Mouse (Mus musculus): ENCODE results near the gene Cd209e.
"Not testable (repeated sequence)": the region's sequence is repeated elsewhere in the genome, so short reads cannot be mapped to it uniquely, and the experiment has no call there.

Cd209e gene

DNA sequence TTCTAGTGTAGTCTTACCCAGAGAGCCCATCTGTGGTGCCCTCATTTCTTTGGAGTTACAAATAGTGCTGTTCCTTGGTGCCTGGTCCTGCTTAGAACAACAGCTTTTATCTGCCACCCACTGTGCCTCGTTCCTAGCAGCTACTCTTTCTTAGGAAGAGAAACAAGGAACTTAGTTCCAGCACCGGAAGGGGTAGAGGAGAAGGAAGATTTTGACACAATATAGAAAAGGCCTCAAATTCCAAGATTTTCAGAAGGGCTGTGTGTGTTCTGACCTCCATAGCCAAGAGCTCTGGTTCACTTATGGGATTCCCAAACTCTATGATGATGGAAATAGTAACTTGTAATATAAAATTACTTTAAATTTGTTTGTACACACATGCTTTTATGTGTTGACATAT lies at the start of gene Cd209e:
Gene Cd209e (minus strand): TSS at position 101 of the 400 bp plus-strand sequence.
- DNase-seq (ENCODE audit: low spot score in 2 of 2) = no peak

DNA sequence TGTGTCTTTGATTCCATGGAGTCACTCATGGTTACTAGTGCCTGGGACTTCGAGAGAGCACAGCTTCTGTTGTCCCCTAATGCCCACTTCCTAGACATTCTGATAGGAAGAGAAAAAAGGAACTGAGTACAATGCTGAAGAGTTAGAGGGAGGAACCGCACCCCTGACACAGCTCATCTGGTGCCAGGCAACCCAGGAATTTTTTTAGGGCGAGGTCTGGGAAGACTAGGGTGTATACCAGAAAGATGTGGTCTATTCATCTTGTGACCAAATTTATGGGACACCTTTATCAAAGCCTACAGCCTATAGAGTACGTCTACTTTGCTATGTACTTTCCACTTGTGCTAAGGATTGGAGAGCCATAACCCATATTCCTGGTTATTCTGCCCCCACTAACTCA lies 24.3 kb upstream of the Cd209e start, which contains the start of gene Cd209d:
Gene Cd209d (minus strand): TSS at position 101 of the 400 bp plus-strand sequence.
- no peak for DNase-seq (ENCODE audit: low spot score in 2 of 2)

DNA sequence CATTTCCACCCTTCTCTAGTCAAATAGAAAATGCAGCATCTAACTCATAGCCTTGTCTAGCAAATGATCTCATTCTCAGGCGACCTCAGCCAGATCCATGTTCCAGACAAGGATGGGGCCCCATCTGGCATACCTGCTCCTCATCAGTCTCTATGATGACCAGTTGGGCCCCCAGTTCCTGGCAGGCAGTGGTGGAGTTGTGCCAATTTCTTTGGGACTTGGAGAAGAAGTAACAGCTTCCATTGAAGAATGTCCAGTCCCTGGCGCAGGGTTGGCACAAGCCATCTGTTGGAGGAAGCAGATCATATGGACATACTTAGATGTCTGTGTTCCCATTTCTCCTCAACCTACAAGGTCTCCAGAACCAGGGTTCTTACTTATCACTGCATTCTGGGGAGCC lies 22.0 kb upstream of the Cd209e start:
- no peak for DNase-seq (ENCODE audit: low spot score in 2 of 2)

DNA sequence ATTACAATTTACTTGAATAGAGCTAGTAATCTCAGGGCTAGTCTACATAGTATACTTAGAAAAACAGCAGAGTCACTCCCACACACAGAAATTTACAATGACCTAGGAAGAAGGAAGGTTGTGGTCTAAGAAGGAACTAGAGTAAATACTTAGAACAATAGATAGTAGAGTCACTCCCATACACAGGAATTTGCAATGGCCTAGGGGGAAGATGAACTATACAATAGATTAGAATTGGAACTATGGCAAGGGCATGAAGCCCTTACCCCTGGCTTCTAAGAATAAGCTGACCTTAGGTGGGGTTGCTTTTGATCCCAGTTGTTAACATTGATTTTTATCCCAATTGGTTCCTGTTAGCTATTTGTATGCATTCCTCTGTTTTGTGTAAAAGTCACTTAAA lies 8.6 kb upstream of the Cd209e start:
- DNase-seq (ENCODE audit: low spot score in 2 of 2) = not testable (repeated sequence)

DNA sequence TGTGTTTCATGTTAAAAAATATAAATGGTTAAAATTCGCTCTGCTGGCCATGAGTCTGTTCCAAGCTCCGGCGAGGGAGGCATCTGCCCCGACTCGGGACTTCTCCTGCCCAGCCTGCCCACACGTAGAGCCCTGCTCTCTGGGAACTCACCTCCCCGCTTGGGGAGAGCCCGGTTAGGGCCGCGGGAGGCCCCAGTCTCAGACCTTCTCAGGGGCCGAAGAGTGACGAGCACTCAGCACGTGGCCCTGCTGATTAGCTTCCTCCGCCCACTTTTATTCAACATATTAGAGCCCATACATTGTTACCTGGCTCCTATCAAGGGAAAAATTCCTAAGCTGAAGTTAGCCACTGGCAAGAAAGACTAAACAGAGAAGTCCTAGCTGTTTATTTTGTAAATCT lies 51.0 kb downstream of the Cd209e start:
- peak in 1 of 2 experiments; percentile 4 for DNase-seq (ENCODE audit: low spot score in 2 of 2)

All from left cerebral cortex, adult 9 months (tissue).